Mouse (Mus musculus) testis, adult 2 months (tissue): Measurements from ENCODE around the gene Zpr1. TPM values are rescaled to one million over a fixed set of nuclear protein-coding genes. Genes with fewer than 3 reads are reported as not detected.

Experiments used
- H3K27ac ChIP-seq: fragments of 200-500 bp; 2 replicates; pipeline ENCODE4 v1.5.1; 2012; ENCODE audit warnings: low read depth, low read length; ENCODE audit not compliant: control insufficient read depth, insufficient read depth
- H3K27me3 ChIP-seq: fragments of 200-500 bp; 2 replicates; pipeline ENCODE4 v1.6.1; 2012; ENCODE audit warnings: mild to moderate bottlenecking, low read length, moderate library complexity; ENCODE audit not compliant: control insufficient read depth, insufficient read depth
- H3K36me3 ChIP-seq: fragments of 200-500 bp; 2 replicates; pipeline ENCODE4 v1.6.1; 2012; ENCODE audit warnings: mild to moderate bottlenecking, low read length; ENCODE audit not compliant: control insufficient read depth, insufficient read depth
- H3K4me1 ChIP-seq: fragments of 200-500 bp; 2 replicates; pipeline ENCODE4 v1.6.1; 2012; ENCODE audit warnings: low read length; ENCODE audit not compliant: control insufficient read depth, insufficient read depth
- H3K4me3 ChIP-seq: fragments of 200-500 bp; 2 replicates; pipeline ENCODE4 v1.5.1; 2012; ENCODE audit warnings: low read depth, mild to moderate bottlenecking, low read length, moderate library complexity, mixed read lengths; ENCODE audit not compliant: control insufficient read depth
- CTCF ChIP-seq: fragments of 200-500 bp; IDR thresholded peaks from 2 replicates; pipeline ENCODE4 v1.5.1; 2012; ENCODE audit warnings: low read depth, mild to moderate bottlenecking, inconsistent platforms, low read length, moderate library complexity; ENCODE audit not compliant: control insufficient read depth, insufficient read depth, insufficient replicate concordance
- POLR2A ChIP-seq: fragments of 200-500 bp; IDR thresholded peaks from 2 replicates; pipeline ENCODE4 v1.6.1; 2012; ENCODE audit warnings: low read depth, mild to moderate bottlenecking, inconsistent platforms, low read length, moderate library complexity; ENCODE audit not compliant: control insufficient read depth
- polyA plus RNA-seq: library from polyadenylated mRNA; depleted of rRNA; stranded (reverse); fragments of >200 nt; gene quantifications from 2 replicates; pipeline ENCODE4 v1.2.3, GENCODE M21; 2012; rRNA removed

Zpr1 gene
- 46.5 and 52.2 TPM in 2 replicates for polyA plus RNA-seq

DNA sequence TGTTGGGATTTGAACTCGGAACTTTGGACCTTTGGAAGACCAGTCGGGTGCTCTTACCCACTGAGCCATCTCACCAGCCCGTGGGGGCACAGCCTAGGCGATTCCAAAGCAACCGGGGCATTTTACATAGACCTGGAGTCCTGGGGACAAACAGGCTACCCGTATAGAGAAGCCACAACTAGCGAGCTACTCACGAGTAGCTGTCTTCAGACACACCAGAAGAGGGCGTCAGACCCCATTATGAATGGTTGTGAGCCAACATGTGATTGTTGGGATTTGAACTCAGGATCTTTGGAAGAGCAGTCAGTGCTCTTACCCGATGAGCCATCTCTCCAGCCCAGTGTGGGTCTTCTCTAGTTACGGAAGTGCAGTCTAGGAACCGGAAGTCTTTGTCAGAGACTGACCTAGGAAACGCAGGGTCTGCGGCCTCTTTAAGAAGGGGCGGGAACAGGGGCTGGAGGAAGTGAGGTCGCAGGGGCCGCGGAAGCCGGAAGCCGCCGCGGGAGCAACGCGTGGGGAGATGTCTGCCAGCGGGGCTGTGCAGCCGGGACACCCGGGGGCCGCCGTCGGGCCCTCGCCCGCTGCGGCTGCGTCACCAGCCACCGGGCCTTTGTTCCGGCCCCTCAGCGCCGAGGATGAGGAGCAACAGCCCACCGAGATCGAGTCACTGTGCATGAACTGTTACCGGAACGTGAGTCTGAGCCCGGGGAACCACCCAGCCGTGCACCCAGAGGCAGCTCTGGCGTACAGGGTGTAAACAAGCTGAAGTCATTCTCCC is at the start of gene Zpr1:
Zpr1 (plus strand) TSS at position 388 of the 778 bp plus-strand sequence.
- no peaks in the 10 kb centered on the region for H3K27me3 ChIP-seq
- H3K27ac ChIP-seq: peak within 1 kb of the TSS; percentile 19

DNA sequence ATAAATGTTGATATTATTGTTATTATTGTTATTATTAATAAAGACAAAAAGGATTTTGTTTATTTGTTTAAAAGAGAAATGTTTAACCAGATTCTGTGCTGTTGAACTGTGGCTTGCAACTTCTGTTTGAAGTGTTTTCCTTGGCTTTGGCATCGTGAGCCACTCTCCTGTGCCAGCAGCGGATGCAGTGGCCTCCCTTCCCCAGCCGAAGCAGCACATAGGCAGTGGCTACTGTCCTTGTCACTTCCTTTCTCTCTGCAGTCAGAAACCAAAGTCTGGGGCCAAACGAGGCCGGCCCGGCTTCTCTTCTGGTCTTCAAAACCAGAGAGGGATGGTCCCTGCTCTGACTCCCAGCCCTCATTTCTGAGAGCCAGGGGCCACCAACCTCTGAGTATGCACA is 49.8 kb upstream of the Zpr1 start:
- Histone ChIP-seq H3K36me3 (peaks cover 2% of the 10 kb centered on the region), H3K4me1 (no peaks in the 10 kb centered on the region), H3K27me3 (no peaks in the 10 kb centered on the region), H3K4me3 (no peak overlapping the region), H3K27ac (no peak overlapping the region)
- TF ChIP-seq CTCF: no peak

More for the DNA sequence above, at the start of gene Zpr1:
- TF ChIP-seq CTCF: no peak
- peak; percentile 43; the same call in 1 of the 2 replicates for TF ChIP-seq POLR2A
- Histone ChIP-seq H3K4me1 (peaks cover 5% of the 10 kb centered on the region), H3K4me3 (peak within 1 kb of the TSS; percentile 95), H3K36me3 (peaks cover 4% of the 10 kb centered on the region)

DNA sequence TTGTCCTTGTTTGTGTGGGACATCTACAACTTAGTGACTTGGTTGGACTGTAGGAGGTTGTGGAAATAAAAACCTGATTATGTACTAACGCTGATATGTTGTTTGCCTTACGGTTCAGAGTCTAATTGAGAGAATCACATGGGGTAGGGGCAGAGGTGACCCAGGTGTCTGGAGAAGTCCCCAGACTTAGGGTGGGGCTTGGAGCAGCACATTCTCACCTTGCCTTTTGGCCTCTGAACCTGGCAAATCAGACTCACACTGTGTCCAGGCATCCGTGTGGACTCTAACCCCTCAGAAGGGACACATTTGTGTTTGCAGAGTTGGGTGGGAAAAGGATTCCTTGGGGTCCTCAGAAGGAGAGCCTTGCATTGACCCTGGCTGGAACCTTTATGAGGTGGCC is 48.8 kb upstream of the Zpr1 start:
- no peak overlapping the region for H3K4me3 ChIP-seq
- H3K4me1 ChIP-seq: no peaks in the 10 kb centered on the region
- no peak overlapping the region for H3K27ac ChIP-seq
- H3K27me3 ChIP-seq: no peaks in the 10 kb centered on the region
- peaks cover 2% of the 10 kb centered on the region for H3K36me3 ChIP-seq
- TF ChIP-seq CTCF (no peak), POLR2A (no peak)

DNA sequence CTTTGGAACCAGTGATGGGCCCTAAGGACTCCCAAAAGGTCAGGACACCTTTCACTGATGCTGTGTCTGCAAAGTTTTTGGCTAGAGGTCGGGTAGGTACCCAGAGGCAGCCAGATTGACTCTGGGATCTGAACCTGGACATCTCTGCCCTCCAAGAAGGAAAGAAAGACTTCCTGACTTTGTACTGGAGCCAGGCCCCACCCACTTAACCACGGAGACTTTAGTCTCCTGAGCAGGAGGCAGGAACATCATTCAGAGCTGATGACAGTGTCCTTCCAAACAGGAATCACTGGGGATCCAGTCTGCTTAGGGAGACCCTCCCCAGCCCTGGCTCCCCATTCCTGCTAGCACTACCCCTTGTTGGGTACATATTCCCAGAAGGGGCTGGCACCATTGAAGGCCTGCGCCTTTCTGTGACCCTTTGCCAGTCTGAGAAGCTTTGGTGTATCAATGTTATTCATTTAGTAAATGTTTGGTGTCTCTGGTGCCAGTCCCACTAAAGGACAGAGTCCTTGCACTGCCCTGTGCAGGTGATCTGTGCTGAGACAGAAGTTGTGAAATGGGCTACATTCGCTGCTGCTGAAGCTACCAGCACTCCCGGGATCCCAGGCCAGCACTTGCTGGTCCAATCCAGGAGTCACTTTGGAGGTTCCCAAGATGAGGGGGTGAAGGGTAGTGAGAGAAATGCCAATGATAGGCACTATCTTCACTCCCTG is 47.8 kb upstream of the Zpr1 start:
- Histone ChIP-seq H3K4me3 (no peak overlapping the region), H3K36me3 (peaks cover 2% of the 10 kb centered on the region), H3K27ac (no peak overlapping the region), H3K27me3 (no peaks in the 10 kb centered on the region), H3K4me1 (peaks cover 5% of the 10 kb centered on the region; the same call in 1 of the 2 replicates)
- TF ChIP-seq CTCF (no peak), POLR2A (no peak)

DNA sequence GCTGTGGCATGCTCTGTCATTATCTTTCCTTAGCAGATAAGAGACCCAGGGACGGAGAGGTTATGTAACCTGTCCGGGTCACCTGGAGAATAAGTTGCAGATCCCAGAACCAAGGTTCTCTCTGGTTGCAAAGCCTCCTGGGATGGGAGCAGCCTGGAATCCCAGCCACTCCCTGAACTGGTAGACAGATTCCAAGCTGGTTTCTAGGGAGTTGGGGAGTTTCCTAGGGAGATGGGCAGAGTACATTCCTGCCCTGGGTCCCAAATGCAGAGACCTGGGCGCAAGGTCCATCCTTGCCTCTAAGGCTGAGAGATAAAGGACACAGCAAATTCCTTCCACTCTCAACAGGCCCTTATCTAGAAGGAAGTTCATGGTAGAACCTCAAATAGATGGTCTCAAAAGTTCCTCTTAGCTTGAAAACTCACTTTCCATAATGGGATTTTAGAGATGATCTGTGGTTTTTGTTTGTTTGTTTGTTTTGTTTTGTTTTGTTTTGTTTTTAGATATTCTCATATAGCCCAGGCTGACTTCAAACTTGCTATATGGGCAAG is 45.7 kb upstream of the Zpr1 start:
- H3K27ac ChIP-seq: no peak overlapping the region
- H3K4me1 ChIP-seq: peaks cover 11% of the 10 kb centered on the region; the same call in 1 of the 2 replicates
- H3K4me3 ChIP-seq: no peak overlapping the region
- H3K27me3 ChIP-seq: no peaks in the 10 kb centered on the region
- TF ChIP-seq POLR2A (no peak), CTCF (no peak)
- H3K36me3 ChIP-seq: no peaks in the 10 kb centered on the region

DNA sequence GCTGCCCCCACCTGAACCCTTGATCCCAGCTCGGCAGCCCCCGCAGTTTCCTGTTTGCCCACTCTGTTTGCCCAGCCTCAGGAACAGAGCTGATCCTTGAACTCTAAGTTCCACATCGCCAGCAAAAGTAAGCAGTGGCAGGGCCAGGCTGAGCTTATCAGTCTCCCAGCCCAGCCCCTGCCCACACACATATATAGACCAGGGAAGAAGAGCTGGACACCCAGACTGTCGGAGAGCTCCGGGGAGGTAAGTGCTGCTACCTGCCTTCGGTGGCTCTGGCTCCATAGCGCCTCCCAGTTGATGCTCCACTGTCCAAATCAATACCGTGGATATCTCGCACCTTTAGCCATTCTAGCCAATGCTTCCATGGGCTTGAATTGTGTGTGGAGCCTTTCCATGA is 44.4 kb upstream of the Zpr1 start, which contains the start of gene Apoa1:
Apoa1 (plus strand) TSS at position 90 of the 400 bp plus-strand sequence.
- H3K36me3 ChIP-seq: no peaks in the 10 kb centered on the region
- TF ChIP-seq CTCF (no peak), POLR2A (no peak)
- no peak within 1 kb of the TSS for H3K4me3 ChIP-seq
- H3K27ac ChIP-seq: no peak within 1 kb of the TSS
- H3K4me1 ChIP-seq: peaks cover 11% of the 10 kb centered on the region; the same call in 1 of the 2 replicates
- no peaks in the 10 kb centered on the region for H3K27me3 ChIP-seq

DNA sequence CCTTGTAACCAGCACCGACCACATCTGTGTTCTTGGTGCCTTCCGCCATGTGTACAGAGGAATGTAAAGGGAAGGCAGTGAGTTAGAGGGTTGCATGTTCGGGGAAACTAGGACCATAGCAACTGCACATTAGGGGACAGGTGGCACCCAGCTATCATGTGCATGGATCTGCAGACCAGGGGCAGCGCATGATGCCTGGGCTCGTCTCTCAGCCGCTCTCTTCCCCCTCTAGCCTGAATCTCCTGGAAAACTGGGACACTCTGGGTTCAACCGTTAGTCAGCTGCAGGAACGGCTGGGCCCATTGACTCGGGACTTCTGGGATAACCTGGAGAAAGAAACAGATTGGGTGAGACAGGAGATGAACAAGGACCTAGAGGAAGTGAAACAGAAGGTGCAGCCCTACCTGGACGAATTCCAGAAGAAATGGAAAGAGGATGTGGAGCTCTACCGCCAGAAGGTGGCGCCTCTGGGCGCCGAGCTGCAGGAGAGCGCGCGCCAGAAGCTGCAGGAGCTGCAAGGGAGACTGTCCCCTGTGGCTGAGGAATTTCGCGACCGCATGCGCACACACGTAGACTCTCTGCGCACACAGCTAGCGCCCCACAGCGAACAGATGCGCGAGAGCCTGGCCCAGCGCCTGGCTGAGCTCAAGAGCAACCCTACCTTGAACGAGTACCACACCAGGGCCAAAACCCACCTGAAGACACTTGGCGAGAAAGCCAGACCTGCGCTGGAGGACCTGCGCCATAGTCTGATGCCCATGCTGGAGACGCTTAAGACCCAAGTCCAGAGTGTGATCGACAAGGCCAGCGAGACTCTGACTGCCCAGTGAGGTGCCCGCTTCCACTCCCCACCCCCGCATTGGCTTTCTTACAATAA is 43.1 kb upstream of the Zpr1 start:
- Histone ChIP-seq H3K4me3 (peak overlapping the region; percentile 32), H3K27ac (no peak overlapping the region), H3K36me3 (no peaks in the 10 kb centered on the region), H3K4me1 (peaks cover 11% of the 10 kb centered on the region; the same call in 1 of the 2 replicates), H3K27me3 (no peaks in the 10 kb centered on the region)
- TF ChIP-seq CTCF (peak; percentile 48; the same call in 1 of the 2 replicates), POLR2A (no peak)
